Mouse (Mus musculus) right cerebral cortex, postnatal 4 days (tissue): Measurements from ENCODE around the gene Il16.

Source experiments
- DNase-seq: peaks from one replicate; pipeline ENCODE4 v3.0.0-alpha.2; 2022

The Il16 gene

GRCm38 (mm10) chr7:83598997-83599912 is 146.3 kb downstream of the Il16 start:
- no peak for DNase-seq

- no peak for DNase-seq
Observed at GRCm38 (mm10) chr7:83597063-83597462, 148.5 kb downstream of the Il16 start.

DNA sequence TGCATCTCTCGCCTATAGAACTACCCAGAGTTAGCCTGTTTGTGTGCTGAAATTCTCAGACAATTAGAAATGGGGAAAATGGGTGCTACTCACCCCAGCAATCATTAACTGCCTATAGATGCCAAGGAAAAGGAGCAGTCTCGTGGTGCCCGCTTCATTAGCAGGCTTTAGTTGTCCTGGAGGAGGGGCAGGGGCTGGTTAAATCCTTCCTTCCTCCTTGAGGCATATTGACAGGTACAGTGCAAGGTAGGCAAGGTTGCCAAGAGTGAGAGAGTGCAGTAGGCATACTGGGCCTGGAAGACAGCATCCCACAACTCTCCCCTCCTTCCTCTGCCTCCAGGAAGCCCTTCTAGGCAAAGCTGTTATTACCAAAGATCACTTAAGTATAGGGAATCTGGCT is 151.5 kb downstream of the Il16 start:
- DNase-seq, result no peak
